Comparison of ENCODE assay signal across 15 mouse cellular contexts in genomic region chr2:30490384-30490783, GRCm38 (mm10).
"Had no signal": no experiment of that assay in that cellular context is flagged by ENCODE, and none has a peak within 500 bp of the region (broad histone marks: within the 10 kb centered on the region; RNA-seq: fewer than 3 reads in every experiment).

No protein-coding gene starts in this region.

- H3K4me3 ChIP-seq: midbrain, embryonic 10.5 days; midbrain, embryonic 13.5 days; midbrain, embryonic 15.5 days; neural tube, embryonic 12.5 days; stomach, embryonic 15.5 days had no signal

- H3K36me3 ChIP-seq: midbrain, embryonic 10.5 days; midbrain, embryonic 13.5 days; midbrain, embryonic 15.5 days; neural tube, embryonic 12.5 days; stomach, embryonic 15.5 days had no signal

- H3K9ac ChIP-seq: lung, embryonic 14.5 days; midbrain, embryonic 13.5 days; midbrain, embryonic 15.5 days; neural tube, embryonic 12.5 days; stomach, embryonic 15.5 days had no signal

- H3K9me3 ChIP-seq: midbrain, embryonic 10.5 days; midbrain, embryonic 13.5 days; midbrain, embryonic 15.5 days; neural tube, embryonic 12.5 days; stomach, embryonic 15.5 days had no signal

- H3K27me3 ChIP-seq: midbrain, embryonic 13.5 days; midbrain, embryonic 15.5 days; neural tube, embryonic 12.5 days; stomach, embryonic 15.5 days had no signal

- H3K4me1 ChIP-seq: midbrain, embryonic 13.5 days; midbrain, embryonic 15.5 days; neural tube, embryonic 12.5 days had no signal

- ATAC-seq: midbrain, embryonic 13.5 days; midbrain, embryonic 15.5 days had no signal

- DNase-seq: lung, adult 18-20 months; lung, embryonic 14.5 days; lung, postnatal 10 days; lung, postnatal 4 days; right cerebral cortex, postnatal 14 days; spleen, adult 18-20 months; thymus, adult 2 months; thymus, postnatal 25 days; thymus, postnatal 4 days had no signal

- H3K27ac ChIP-seq: midbrain, embryonic 10.5 days; midbrain, embryonic 13.5 days; midbrain, embryonic 15.5 days; neural tube, embryonic 12.5 days; stomach, embryonic 15.5 days; stomach, postnatal 0 days had no signal

- H3K4me2 ChIP-seq: lung, embryonic 14.5 days; midbrain, embryonic 13.5 days; midbrain, embryonic 15.5 days; neural tube, embryonic 12.5 days; stomach, embryonic 15.5 days had no signal
